Mouse (Mus musculus) neural tube, embryonic 12.5 days (tissue): ENCODE data around the gene Safb2. TPM values are rescaled to one million over a fixed set of nuclear protein-coding genes. Genes with fewer than 3 reads are reported as not detected.
"Not testable (repeated sequence)": the region's sequence is repeated elsewhere in the genome, so short reads cannot be mapped to it uniquely, and the experiment has no call there.

Experiments
- ATAC-seq: fragments of 200-750 bp; cut with Nextera tagmentation; 2 replicates; pipeline ENCODE4 v1.8.0; 2017; ENCODE audit warnings: low read depth, mild to moderate bottlenecking, moderate TSS enrichment, moderate library complexity; ENCODE audit not compliant: low FRiP score
- H3K27ac ChIP-seq: fragments of 300-500 bp; sonication (generic); 2 replicates; pipeline ENCODE4 v1.5.1; 2016
- H3K27me3 ChIP-seq: fragments of 300-500 bp; sonication (generic); replicated peaks from 2 replicates; pipeline ENCODE4 v1.6.1; 2016; ENCODE audit warnings: mild to moderate bottlenecking
- H3K36me3 ChIP-seq: fragments of 300-500 bp; sonication (generic); 2 replicates; pipeline ENCODE4 v1.6.1; 2016; ENCODE audit warnings: mild to moderate bottlenecking
- H3K4me1 ChIP-seq: fragments of 300-500 bp; sonication (generic); 2 replicates; pipeline ENCODE4 v1.6.1; 2016
- H3K4me2 ChIP-seq: fragments of 300-500 bp; sonication (generic); replicated peaks from 2 replicates; pipeline ENCODE4 v1.6.1; 2016; ENCODE audit warnings: mild to moderate bottlenecking
- H3K4me3 ChIP-seq: fragments of 300-500 bp; sonication (generic); 2 replicates; pipeline ENCODE4 v1.5.1; 2016
- H3K9ac ChIP-seq: fragments of 300-500 bp; sonication (generic); 2 replicates; pipeline ENCODE4 v1.6.1; 2016; ENCODE audit warnings: mild to moderate bottlenecking
- H3K9me3 ChIP-seq: fragments of 300-500 bp; sonication (generic); 2 replicates; pipeline ENCODE4 v1.6.1; 2016; ENCODE audit warnings: mild to moderate bottlenecking
- WGBS: fragments of 180-500 bp; shearing (Covaris S2); methylation state at CpG from one replicate; pipeline ENCODE4 v1.1.7; 2016; 5-methylcytosine and 5-hydroxymethylcytosine counted together
- polyA plus RNA-seq: library from polyadenylated mRNA; unstranded; fragments of >200 nt; fragmentation: Nextera tagmentation; extraction: Ambion mirVana; gene quantifications from 2 replicates; pipeline ENCODE4 v1.2.1, GENCODE M21; 2016

Gene Safb2
- 87.1 and 90.5 TPM in 2 replicates for polyA plus RNA-seq

GRCm38 (mm10) chr17:56584257-56585130 is at the start of gene Safb2, which contains the start of gene Safb:
Gene Safb2 (minus strand): TSS chr17:56584585.
Gene Safb (plus strand): TSS chr17:56584825.
- WGBS = under 1% methylated on average over 93 of the region's 101 CpGs
- peaks cover 68% of the 10 kb centered on the region for H3K36me3 ChIP-seq

DNA sequence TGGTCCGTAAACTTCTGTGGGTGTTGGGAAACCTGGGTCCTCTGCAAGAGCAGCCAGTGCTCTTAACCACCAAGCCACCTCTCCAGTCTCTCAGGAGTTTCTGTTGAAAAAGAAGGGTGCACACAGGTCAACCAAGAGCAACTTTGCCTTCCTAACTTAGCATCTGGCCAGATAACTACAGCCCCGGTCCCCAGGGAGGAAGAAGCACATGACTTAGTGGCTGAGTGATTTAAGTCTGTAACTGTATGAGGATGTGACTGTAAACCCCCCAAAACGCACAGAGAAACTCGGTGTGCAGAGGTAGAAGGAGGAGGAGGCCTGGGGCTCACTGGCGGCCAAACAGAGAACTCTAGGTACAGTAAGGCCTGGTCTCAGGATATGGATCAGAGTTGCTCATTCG is 49.6 kb upstream of the Safb2 start:
- ATAC-seq = no peak
- Histone ChIP-seq H3K9ac (no peak overlapping the region), H3K4me3 (no peak overlapping the region), H3K9me3 (no peaks in the 10 kb centered on the region), H3K4me2 (no peak overlapping the region), H3K27ac (no peak overlapping the region), H3K4me1 (no peaks in the 10 kb centered on the region), H3K36me3 (no peaks in the 10 kb centered on the region), H3K27me3 (no peaks in the 10 kb centered on the region)
- WGBS = 81% methylated on average over 6 of the region's 6 CpGs

More at GRCm38 (mm10) chr17:56584257-56585130, at the start of gene Safb2, which contains the start of gene Safb:
- peak within 1 kb of the TSS; percentile 89 for H3K4me3 ChIP-seq
- H3K27ac ChIP-seq = peak within 1 kb of the TSS; percentile 69
- ATAC-seq = peak; percentile 96
- peak within 1 kb of the TSS; percentile 85 for H3K4me2 ChIP-seq
- H3K9ac ChIP-seq = peak within 1 kb of the TSS; percentile 88
- no peaks in the 10 kb centered on the region for H3K9me3 ChIP-seq
- H3K27me3 ChIP-seq = no peaks in the 10 kb centered on the region
- H3K4me1 ChIP-seq = peaks cover 53% of the 10 kb centered on the region

- Histone ChIP-seq H3K9me3 (no peaks in the 10 kb centered on the region), H3K36me3 (no peaks in the 10 kb centered on the region), H3K4me2 (no peak overlapping the region), H3K4me3 (no peak overlapping the region), H3K27me3 (no peaks in the 10 kb centered on the region), H3K9ac (no peak overlapping the region), H3K4me1 (peaks cover 11% of the 10 kb centered on the region), H3K27ac (no peak overlapping the region)
- ATAC-seq = no peak
- WGBS = 56% methylated on average over 4 of the region's 4 CpGs
Observed at GRCm38 (mm10) chr17:56631807-56632206, 47.4 kb upstream of the Safb2 start.

GRCm38 (mm10) chr17:56629800-56630781 is 45.7 kb upstream of the Safb2 start:
- H3K36me3 ChIP-seq, H3K27me3 ChIP-seq, H3K9ac ChIP-seq, H3K27ac ChIP-seq, ATAC-seq, H3K4me3 ChIP-seq, H3K4me2 ChIP-seq, H3K9me3 ChIP-seq: not testable (repeated sequence)
- peaks cover 23% of the 10 kb centered on the region for H3K4me1 ChIP-seq
- 89% methylated on average over 27 of the region's 27 CpGs for WGBS

DNA sequence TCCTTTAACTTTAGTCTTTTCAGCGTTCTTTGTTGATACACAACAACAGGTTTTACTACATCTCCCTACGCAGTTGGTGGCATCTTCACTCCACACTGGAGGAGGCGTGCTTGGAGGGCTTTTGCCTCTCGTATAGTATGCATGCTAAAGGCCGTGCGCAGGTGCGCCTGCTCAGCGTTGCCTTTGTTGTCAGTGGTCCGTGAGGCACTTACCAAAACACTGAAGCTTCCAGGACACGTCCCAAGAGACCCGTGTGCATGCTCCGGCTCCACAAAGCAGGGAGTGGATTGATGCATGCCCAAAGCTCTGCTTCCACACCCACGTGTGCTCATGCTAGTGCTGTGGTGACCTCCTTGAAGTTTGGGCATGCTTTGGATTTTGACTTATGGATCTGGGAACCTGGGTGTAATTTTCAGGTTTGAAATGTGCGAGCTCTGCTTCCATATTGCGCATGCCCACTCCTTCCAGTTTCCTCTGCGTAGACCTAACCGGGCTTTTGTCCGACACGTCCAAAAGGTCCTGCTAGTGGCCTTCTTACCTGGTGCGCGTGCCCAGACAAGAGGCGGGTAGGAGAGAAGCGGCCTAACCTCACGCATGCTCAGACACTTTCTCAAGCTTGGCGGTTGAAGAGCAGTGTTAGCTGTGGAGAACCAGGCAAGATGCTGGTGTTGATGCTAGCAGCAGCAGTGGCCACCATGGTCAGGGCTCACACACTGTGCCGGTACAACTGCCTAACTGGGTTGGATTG is 43.3 kb upstream of the Safb2 start, which contains the start of gene Catsperd:
TSS of gene Catsperd (plus strand) at position 614 of the 748 bp plus-strand sequence.
- 7% methylated on average over 26 of the region's 26 CpGs for WGBS

DNA sequence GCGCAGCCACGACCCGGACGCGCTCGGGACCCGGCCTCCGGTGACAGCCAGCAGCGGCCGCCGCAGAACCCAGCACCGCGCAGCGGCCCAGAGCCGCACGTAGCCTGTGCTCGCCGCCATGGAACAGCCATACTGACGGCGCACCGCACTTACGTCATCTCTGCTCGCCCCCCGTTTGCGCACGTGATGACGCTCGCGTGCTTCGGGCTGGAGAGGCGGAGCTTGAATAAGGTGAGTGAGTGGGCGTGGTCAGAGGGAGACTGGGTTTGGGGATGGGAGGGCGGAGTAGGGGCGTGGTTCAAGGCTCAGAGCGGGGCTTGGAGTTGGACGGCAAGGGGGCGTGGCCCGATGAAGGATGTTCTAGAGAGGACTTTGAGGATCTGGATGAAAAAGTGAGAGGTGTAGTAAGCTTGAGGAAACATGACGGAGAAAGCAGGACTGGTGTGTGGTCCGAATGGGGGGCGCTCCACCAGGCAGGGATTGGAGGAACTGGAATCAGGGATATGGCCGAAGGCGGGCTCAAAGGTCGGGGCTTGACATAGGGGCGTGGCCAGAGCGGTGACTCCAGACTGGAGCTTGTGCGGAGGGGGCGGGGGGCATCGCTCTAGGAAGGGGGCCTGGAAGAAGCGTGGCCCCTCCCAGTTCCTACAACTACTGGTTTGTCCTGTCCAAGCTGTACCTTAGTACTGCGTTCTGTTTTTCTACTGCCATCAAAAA is 42.5 kb upstream of the Safb2 start, which contains the start of gene Lonp1:
TSS of gene Lonp1 (minus strand) at position 134 of the 717 bp plus-strand sequence.
- peaks cover 23% of the 10 kb centered on the region for H3K4me1 ChIP-seq
- ATAC-seq = peak; percentile 92
- no peaks in the 10 kb centered on the region for H3K9me3 ChIP-seq
- peak within 1 kb of the TSS; percentile 95 for H3K4me2 ChIP-seq
- H3K4me3 ChIP-seq = peak within 1 kb of the TSS; percentile 98
- H3K27me3 ChIP-seq = no peaks in the 10 kb centered on the region
- H3K27ac ChIP-seq = no peak within 1 kb of the TSS
- under 1% methylated on average over 51 of the region's 51 CpGs for WGBS
- H3K36me3 ChIP-seq = peaks cover 16% of the 10 kb centered on the region
- peak within 1 kb of the TSS; percentile 84 for H3K9ac ChIP-seq

More for the DNA sequence above, 43.3 kb upstream of the Safb2 start, which contains the start of gene Catsperd:
- H3K4me3 ChIP-seq = peak within 1 kb of the TSS; percentile 98
- peak within 1 kb of the TSS; percentile 95 for H3K4me2 ChIP-seq
- H3K36me3 ChIP-seq = peaks cover 8% of the 10 kb centered on the region
- no peak within 1 kb of the TSS for H3K27ac ChIP-seq
- ATAC-seq = peak; percentile 67
- peak within 1 kb of the TSS; percentile 8; the same call in 1 of the 2 replicates for H3K9ac ChIP-seq
- H3K27me3 ChIP-seq = no peaks in the 10 kb centered on the region
- H3K4me1 ChIP-seq = peaks cover 23% of the 10 kb centered on the region
- H3K9me3 ChIP-seq = no peaks in the 10 kb centered on the region

DNA sequence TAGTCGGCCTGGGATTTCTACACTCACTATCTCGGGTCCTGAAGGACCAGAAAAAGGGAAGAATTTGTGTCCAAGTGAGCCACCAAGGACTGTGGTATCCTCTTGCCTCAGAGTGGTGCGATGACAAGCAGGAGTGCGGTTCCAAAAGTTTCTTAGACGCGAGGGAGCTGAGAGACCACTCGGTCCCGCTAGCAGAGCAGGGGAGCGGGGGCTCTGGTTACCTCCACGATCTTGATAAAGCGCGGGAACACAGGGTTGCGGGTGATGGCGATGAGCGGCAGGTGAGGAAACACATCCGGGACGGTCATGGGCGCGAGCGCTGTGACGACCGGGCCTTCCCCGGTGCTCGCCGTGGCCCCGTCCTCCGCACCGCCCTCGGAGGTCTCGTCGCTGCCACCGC is 41.9 kb upstream of the Safb2 start:
- H3K4me3 ChIP-seq = peak overlapping the region; percentile 98
- peak overlapping the region; percentile 84 for H3K9ac ChIP-seq
- WGBS = 1% methylated on average over 32 of the region's 32 CpGs
- peaks cover 22% of the 10 kb centered on the region for H3K36me3 ChIP-seq
- no peak overlapping the region for H3K27ac ChIP-seq
- no peaks in the 10 kb centered on the region for H3K27me3 ChIP-seq
- peaks cover 23% of the 10 kb centered on the region for H3K4me1 ChIP-seq
- no peak; the same call in 1 of the 2 replicates for ATAC-seq
- H3K4me2 ChIP-seq = peak overlapping the region; percentile 95
- no peaks in the 10 kb centered on the region for H3K9me3 ChIP-seq

DNA sequence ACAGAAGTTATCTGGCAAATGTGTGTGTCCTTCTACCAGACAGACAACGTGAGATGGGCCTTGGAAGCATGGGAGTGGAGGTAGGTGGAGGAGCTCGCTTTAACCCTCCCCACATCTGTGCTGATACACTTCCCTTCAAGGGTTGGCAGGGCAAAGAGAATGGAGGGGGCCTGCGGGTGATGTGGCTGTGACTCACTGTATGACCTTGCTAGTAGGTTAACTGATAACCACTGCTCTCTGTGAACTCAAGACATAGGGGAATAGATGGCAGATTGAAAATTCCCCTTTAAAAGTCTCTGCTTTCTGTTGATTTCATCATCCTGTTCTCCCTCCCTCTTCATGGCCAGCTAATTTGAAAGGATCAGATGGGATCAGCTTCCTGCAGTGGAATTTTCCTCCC is 41.1 kb upstream of the Safb2 start:
- Histone ChIP-seq H3K4me3 (no peak overlapping the region), H3K4me1 (peaks cover 23% of the 10 kb centered on the region), H3K27ac (no peak overlapping the region), H3K9me3 (no peaks in the 10 kb centered on the region), H3K4me2 (peak overlapping the region; percentile 95), H3K36me3 (peaks cover 28% of the 10 kb centered on the region), H3K9ac (no peak overlapping the region), H3K27me3 (no peaks in the 10 kb centered on the region)
- ATAC-seq = no peak
- WGBS = 88% methylated on average over 3 of the region's 3 CpGs

GRCm38 (mm10) chr17:56617628-56618027 is 33.2 kb upstream of the Safb2 start:
- 94% methylated on average over 8 of the region's 8 CpGs for WGBS
- no peak overlapping the region for H3K4me2 ChIP-seq
- no peaks in the 10 kb centered on the region for H3K27me3 ChIP-seq
- ATAC-seq = no peak
- peaks cover 15% of the 10 kb centered on the region for H3K4me1 ChIP-seq
- no peak overlapping the region for H3K4me3 ChIP-seq
- peaks cover 83% of the 10 kb centered on the region for H3K36me3 ChIP-seq
- no peak overlapping the region for H3K9ac ChIP-seq
- no peaks in the 10 kb centered on the region for H3K9me3 ChIP-seq
- no peak overlapping the region for H3K27ac ChIP-seq

DNA sequence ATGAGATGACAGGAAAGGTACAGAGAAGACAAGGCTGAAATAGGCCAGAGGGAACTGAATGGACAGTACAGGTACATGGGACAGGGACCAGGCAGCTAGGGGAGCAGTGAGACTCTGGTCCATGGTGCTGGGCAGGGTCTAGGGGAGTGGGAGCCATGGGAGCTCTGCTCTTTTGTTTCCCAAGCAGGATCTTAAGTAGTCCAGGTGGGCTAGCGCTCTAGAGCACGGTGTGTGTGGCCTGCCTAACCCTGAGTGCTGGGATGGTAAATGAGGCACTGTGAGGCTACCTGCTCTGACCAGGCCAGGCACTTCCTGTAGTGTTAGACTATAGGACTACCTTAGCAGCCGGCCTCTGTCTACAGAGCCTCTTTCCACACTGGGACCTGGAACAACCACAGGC is 32.3 kb upstream of the Safb2 start:
- H3K36me3 ChIP-seq = peaks cover 74% of the 10 kb centered on the region

DNA sequence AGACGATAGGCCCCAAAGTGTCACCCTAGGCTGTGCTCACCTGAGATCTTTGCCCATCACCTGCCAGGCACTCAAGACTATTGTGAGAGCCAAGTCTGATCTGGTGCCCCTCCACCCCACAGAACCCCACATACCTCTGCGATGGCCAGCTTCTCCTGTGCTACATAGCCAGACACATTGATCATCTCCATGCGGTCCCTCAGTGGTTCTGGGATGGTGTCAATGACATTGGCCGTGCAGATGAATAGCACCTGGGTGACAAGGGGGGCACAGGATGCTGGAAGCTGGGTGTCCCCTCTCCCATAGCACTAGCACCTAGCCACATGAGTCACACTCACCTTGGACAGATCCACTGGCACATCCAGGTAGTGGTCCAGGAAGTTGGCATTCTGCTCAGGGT is 31.4 kb upstream of the Safb2 start:
- H3K36me3 ChIP-seq = peaks cover 66% of the 10 kb centered on the region

More for the DNA sequence above, 32.3 kb upstream of the Safb2 start:
- Histone ChIP-seq H3K27me3 (no peaks in the 10 kb centered on the region), H3K4me2 (no peak overlapping the region), H3K27ac (no peak overlapping the region), H3K4me1 (peaks cover 15% of the 10 kb centered on the region), H3K9me3 (no peaks in the 10 kb centered on the region), H3K9ac (no peak overlapping the region), H3K4me3 (no peak overlapping the region)
- WGBS = 89% methylated on average over 3 of the region's 3 CpGs
- ATAC-seq = no peak

More for the DNA sequence above, 31.4 kb upstream of the Safb2 start:
- Histone ChIP-seq H3K4me1 (peaks cover 15% of the 10 kb centered on the region), H3K4me3 (no peak overlapping the region), H3K9me3 (no peaks in the 10 kb centered on the region), H3K4me2 (no peak overlapping the region), H3K27me3 (no peaks in the 10 kb centered on the region), H3K9ac (no peak overlapping the region), H3K27ac (no peak overlapping the region)
- no peak for ATAC-seq
- WGBS = 89% methylated on average over 4 of the region's 4 CpGs
